Mouse (Mus musculus) mature B cell (primary cell): ENCODE data around the gene Nek9.
"Not testable (repeated sequence)": the region's sequence is repeated elsewhere in the genome, so short reads cannot be mapped to it uniquely, and the experiment has no call there.

Experiments
- in situ Hi-C: fragments of 300-500 bp; cut with MboI; formaldehyde crosslinking; loops from 2 replicates; pipeline ENCODE4 v1.14.3; 2019

Nek9 gene

DNA sequence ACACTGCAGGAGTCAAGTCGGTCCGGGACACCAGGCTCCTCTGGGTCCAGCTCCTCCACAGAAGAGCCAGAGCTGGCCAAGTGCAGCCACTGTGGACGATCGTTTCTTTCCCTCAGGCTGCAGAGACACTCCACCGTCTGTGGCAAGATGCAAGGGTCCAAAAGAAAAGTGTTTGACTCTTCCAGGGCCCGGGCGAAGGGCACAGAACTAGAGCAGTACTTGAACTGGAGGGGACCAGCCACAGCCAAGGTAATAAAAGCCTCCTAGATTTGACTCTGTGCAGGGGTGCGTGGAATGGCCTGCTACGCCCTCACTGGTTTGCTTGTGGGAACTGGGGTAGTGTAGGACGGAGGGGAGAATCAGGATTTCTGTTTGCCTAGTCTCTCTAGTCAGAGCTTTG lies 48.5 kb downstream of the Nek9 start:
- in situ Hi-C loops, result no loop called here

DNA sequence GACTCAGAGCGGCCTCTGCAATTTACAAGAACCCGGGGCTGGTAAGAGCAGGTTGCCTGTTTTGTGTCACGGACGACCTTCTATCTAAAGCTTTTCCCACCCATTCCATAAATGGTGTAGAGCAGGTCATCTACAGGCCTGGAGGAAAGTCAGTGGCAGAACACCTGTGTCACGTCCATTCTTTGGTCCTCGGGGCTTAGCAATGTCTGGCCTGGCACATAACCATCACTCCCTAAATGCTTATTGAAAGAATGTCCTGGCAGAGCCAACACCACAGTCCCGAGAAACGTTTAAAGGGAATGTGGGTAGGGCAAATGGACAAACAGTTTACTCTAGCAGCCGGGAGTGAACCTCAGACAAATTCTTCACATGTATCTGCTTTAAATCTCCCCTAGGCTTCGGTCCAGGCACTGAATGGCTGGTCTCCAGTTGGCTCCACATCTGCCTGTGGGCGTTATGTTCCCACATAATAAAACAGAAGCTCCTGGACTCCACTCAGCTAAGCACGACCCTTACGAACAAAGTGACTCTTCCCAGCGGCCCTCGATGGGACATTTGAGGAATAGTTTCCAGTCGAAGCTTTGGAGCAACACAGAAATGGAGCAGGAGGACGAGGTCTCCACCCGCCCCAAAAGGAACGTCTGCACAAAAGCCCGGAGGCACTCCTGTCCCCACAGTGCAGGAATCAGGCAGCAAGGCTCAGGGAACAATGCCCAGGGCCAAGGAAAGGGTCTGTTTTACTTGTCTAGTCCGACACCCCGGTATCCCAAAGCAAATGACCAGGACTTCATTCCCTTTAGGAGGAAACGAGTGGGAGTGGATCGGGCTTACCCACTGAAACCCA lies 49.8 kb downstream of the Nek9 start:
- in situ Hi-C loops, result no loop called here

DNA sequence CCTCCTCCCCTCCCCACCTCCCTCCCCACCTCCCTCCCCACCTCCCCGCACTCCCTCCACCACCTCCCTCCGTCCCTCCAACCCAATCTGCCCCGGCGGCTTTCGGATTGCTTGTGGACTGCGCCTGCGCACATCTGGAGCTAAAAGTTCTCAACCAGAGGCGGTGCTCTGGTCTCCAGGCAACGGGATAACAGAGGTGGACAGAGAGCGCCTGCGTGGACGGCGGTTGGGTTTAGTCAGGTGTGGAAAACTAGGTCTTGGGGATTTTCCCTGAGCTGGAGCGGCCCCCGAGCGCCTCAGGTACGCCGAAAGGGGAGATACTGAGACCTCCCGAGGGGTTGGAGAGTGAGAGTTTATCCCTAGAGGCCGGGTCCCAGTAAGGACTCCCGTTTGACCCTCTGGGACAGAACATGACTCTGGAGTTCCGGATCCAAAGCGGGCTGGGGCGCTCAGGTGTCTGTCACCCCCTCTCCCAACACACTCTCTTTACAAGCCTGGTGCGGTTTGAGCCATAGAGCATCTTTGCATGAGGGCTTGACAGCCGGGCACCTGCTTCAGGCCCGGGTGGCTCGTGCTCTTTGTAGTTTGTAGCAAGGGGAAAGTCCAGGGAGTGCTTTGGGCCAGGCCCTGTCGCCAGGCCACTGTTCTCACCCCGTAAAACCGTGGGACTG lies 50.5 kb downstream of the Nek9 start, which contains the start of gene Zc2hc1c:
TSS of gene Zc2hc1c (plus strand) at position 106 of the 671 bp plus-strand sequence.
- in situ Hi-C loops, result no loop called here

DNA sequence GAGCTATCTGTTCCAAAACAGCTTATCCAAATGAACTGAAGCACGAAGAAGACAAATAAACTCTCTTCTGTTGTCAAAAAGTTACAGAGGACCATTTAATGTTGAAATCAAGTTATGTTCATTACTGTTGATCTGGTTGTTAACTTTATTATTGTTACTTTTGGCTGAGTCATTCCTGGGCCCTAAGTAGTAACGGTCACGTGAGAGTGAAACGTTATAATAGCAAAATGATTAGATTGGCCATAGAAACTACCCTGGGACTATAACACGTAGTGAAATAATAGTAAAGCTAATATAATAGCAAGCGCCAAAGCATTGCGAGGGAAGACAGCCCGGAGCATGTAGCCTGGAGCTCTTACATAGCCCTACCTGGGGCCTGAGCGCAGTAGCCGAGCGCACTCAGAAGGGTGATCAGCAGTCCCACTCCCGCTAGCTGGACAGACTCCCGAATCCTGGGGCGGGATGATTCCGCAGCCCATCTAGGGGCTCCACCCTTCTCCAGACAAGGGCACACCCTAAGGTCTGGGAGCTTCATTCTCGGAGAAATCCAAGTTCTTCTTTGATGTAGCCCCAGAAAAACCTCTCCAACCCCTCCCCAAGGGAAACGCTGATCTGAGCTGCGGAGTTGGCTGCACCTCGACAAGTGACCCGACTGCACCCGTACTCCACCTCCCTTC lies 51.2 kb downstream of the Nek9 start, which contains the start of gene Acyp1:
TSS of gene Acyp1 (minus strand) at position 630 of the 677 bp plus-strand sequence.
- in situ Hi-C loops, result no loop called here

DNA sequence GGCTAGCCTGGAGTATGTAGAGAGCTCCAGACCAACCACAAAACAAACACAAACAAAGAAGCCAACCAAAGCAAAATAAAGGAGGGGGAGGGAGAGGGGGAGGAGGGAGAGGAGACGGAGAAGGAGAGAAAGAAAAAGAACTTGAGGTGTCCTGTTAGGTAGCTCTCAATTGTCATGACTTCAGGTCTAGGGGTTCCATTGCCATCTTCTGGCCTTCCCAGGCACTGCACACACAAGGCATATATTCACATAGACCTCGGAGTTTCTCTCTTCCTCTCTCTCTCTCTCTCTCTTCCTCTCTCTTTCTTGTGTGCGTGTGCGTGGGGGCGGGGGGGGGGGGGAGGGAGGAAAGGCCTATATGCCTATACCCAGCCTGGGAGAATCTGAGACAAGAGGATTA lies 52.2 kb downstream of the Nek9 start:
- in situ Hi-C loops, result no loop called here

DNA sequence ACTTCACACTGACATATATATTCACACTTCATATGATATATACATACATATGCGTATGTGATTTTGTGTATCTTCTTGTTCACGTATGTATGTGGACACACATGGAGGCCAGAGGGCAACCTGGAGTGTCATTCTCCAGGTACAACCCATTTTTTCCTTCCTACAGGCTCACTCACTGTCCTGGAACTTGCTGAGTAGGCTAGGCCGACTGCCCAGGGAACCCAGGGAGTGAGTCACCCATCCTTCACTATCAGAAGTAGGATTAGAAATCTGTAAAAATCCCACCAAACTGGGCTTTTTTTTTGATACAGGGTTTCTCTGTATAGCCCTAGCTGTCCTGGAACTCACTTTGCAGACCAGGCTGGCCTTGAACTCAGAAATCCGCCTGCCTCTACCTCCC lies 54.2 kb downstream of the Nek9 start:
- in situ Hi-C loops, result no loop called here

DNA sequence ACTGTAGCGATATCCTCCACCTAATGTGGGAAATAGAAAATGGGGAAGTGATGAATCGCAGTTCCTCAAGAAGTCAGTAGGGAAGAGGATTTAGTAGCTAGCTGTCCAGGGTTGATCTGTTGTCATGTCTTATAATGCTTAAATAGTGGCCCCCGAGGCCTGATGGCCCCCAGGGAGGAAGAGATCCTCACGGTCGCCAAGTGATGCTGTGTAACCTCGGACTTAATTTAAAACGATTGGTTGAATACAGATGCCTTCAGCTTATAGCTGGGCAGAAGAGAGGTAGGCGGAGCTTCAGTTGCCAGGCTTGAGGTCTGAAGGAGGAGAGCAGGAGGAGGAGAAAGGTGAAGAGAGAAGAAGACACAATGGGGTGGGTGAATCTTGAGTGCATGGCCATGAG lies 54.8 kb downstream of the Nek9 start:
- in situ Hi-C loops, result no loop called here

DNA sequence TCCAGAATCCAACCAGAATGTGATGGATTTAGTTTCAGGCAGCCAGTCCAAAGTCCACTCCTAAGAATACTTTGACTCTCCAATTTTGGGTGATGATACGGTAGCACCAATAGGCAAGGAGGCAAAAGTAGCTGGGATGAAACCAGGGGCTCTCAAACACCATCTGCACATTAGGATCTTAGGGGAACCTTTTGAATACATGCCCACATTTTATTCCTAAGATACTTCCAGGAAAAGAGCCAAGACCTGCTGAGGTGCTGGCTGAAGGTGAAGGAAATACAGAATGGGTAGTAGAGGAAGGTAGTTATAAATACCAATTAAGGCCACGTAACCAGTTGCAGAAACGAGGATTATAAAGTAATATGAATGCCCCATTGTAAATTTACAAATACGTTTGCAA lies 57.4 kb downstream of the Nek9 start:
- in situ Hi-C loops, result not testable (repeated sequence)

DNA sequence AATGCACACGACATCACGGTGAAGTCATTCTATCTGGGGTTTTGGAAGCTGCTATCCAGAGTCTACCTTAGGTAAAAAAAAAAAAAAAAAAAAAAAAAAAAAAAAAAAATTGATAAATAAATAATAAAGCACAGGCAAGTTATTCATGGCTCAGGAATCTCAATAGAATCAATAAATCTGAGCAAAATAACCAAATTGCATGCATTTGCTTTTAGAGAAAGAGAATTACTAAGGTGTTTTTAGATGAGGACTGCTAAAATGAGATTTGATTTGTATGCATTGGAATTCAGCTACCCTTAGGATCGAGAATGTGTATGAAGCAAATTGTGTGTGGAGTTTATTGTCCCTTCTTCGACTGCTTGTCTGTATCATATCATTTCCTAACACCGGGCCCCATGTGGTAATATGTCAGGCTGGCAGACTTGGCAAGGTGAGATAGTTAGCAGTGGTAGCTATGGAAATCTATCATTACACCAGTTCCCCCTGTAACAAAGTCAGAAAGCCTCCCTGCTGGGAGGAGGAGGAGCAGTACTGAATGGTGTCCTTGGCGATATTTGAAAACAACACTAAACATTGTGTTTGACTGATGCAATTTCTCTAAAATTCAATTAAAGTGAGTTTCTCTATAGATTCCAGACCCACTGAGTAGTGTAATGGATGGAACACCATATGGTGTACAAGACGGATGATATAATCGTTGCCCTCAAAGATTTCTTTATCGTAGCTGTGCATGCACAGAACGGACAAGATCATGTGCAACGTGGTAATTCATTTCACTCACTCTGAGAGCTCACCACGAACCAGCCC lies 58.1 kb downstream of the Nek9 start:
- in situ Hi-C loops, result no loop called here

DNA sequence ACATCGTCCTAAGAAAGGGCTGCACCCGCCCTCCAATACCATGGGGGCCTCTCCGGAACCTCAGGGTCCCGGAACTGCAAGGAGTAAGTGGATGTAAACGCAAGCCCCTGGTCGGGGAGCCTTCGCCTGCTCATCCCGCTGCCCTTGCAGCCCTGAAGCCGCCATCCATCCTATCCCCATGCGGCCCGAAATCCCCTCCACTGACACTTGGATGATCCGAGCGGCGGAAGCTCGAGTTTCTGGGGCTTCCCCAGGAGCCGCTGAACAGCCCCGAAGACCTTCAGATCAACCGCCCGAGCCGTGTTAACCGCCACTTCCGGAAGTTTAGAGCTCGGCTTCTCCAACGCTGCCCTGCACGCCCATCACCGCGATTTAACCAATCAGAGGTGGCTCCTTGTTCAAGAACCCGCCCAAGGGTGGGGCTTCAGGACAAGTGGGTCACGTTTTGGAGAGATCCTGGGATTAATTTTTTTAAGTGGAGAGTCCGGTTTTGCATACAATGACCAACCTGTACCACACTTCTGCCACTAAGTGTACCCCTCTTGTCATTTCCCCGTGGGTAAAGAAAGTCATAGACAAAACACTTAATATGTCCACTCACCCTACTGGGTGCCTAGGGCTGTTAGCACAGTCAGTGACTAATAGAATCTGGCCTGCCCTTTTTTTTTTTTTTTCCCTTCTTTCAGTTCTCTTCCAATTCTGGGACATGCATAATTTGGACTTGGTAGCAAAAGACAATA lies 58.9 kb downstream of the Nek9 start:
- in situ Hi-C loops, result no loop called here

DNA sequence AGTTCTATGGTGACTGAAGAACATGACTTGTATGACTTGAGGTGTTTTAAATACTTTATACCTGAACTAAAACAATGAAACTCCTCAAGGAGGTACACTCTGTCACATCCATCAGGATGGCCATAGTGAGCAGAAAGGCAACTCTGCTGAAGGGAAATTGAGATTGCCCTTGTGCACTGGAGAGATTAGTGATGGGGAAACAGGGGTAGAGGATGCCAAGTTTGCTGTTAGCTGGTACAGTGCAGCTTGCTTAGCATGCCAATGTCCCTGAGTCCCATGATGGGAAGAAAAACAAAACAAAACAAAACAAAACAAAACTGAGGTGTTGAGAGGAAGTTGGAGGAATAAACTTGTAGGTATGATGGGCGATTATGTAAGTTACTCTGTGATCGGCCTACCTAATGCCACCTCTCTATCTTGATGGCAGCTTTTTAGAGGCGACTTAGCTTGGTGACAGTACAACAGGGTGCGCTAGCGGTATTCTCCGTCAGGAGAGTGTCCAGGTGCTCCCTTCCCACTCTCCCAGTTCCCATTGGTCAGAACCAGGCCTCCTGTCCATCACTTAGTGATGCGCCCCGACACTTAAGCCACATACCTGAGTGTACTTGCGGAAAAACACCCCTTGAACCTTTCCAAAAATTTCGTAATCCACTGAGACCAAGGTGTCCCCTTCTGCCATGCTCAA lies 59.6 kb downstream of the Nek9 start:
- in situ Hi-C loops, result no loop called here

DNA sequence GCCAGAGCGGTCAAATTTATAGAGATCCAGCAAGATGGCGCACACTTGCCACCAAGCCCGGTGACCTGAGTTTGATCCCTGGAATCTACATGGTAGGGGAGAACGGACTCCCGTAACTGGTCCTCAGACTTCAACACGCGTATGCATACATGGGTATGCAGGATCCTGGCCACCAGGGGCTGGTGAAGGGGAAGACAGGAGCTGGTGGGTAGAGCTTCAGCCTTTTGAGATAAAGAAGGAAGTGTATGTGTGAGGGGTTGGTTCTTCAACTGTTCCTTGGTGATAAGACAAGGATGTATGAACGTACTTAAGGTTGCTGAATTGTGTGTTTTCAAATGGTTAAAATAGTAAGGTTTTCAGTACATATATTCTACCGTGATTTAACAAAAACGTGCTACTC lies 60.2 kb downstream of the Nek9 start:
- in situ Hi-C loops, result no loop called here

DNA sequence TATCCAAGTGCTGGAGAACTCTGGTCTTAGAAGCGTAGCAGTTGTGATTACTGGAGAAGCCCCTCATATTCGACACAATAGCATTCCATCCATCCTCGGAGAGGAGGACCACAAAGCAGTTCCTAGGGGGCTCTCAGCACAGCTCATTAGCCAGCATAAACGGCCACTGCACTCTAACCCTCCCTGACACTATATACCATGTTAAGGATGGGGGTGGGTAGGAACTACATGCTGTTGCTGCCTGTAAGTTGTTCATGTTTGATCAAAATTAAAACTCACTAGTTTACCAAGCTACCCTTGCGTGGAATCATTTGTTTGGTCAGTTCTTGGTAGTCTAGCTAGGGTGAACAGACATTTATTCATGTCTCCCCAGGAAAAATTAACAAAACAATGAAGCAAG lies 62.9 kb downstream of the Nek9 start:
- in situ Hi-C loops, result no loop called here

DNA sequence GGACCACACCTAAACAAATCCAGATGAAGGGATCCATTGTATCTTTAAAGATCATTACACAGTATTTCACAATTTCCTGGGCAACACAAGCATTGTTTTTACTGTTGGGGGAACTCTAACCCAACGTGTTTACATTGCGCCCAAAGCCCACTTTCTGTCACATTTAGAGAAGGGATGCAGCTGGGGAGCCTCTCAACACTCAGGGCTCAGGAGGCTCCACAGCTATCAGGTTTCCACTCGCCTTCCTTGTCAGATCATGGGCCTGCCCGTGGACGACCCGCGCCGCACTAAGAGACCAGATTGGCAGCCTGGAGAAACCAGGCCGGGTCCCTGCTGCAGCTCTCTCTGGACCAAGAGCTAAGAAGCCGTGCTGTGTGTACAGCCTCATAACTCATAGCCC lies 65.7 kb downstream of the Nek9 start:
- in situ Hi-C loops, result no loop called here

DNA sequence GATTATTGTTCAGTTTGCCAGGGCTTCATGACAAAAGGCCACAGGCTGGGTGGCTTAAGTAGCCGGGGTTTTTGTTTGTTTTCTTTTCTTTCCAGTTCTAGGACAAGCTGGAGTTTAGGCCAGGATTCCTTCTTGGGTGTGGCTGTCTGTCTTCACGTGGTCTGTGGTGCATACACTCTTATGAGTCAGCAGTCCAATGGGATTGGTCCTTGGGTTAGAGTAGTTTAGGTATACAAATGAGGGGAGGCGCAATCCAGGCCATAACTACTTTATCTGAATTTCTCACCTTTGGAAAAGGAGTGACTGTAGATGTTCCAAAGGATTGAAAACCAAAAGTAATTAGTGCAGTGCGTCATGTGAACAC lies 67.3 kb downstream of the Nek9 start:
- in situ Hi-C loops, result no loop called here

DNA sequence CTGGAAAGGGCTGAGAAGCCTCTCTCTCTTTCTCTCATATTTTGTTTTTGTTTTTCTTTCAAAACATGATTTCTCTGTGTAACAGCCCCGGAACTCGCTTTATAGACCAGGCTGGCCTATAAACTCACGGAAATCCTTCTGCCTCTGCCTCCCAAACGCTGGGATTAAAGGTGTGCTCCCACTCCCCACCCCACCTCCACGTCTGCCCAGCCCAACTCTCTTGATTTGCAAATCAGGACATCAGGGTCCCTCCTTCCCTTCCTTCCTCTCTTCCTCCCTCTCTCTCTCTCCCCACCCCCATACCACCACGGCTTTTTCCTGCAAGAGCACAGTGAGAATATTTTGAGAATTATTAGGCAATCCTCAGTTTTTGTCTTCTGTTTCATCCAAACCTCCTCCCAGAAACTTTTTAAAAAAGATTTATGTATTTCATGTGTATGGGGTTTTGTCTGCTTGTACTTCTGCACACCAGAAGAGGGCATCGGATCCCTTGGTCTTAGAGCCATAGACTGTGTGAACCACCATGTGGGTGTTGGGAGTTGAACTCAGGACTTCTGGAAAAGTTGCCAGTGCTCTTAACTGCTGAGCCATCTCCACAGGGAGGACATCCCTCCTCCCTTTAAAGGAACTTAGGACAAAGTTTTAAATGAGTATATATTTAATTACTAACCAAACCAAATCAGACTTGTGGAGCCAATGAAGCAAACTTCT lies 67.9 kb downstream of the Nek9 start:
- in situ Hi-C loops, result no loop called here

DNA sequence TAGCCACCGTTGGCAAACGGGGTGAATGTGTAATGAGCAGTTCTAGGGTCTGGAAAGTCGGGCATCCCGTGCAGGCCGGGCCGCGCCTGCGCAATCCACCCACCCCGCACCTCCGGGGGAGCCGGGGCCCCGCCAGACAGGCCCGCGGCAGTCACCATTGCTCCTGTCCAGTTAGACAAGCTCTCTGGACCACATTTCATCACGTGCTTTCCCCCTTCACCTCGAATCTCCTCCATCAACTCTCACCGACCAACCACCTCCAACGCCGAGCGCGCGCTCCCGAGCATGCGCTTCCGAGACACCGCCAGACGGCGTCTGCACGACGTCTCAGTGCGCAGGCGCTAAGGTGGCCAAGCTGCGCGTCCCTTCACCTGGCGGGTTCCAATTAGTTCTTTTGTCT lies 68.8 kb downstream of the Nek9 start, which contains the start of gene Mlh3:
TSS of gene Mlh3 (minus strand) at position 281 of the 400 bp plus-strand sequence.
- in situ Hi-C loops, result no loop called here

DNA sequence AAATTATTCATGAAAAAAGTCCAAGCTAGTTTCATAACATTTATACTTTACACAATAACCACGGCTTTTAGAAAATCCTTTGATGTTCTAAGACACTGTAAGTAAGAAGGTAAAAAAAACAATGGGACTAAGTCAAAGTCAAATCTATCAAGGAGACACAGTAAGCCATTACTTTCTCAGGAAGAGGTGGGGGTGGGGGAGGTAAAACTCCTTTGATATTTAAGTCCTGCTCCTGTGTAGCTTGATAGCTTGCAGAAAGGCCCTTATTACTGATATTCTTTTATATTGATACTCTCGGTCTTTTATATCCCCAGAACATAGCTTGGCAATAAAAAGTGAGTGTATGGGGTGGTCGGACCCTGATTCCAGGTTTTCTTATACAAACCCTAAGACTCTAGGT lies 69.3 kb downstream of the Nek9 start:
- in situ Hi-C loops, result no loop called here

DNA sequence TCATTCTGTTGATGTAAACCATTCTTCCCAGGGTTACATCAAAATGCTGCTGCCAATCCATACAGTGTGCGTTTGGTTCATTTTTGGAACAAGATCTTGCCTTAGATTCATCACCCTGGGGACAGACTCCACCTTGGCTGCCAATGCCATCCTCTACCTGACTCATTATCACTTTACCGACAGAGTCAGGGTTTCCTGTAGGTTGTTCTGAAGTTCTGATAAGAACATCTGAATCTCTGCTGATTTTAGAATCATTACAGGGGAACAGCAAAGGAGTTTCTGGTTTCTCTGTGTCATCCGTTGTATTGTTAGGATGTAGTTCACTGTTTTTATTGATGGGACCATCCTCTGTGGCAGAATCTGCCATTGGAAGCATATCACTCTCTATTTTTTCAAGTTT lies 72.9 kb downstream of the Nek9 start:
- in situ Hi-C loops, result no loop called here

DNA sequence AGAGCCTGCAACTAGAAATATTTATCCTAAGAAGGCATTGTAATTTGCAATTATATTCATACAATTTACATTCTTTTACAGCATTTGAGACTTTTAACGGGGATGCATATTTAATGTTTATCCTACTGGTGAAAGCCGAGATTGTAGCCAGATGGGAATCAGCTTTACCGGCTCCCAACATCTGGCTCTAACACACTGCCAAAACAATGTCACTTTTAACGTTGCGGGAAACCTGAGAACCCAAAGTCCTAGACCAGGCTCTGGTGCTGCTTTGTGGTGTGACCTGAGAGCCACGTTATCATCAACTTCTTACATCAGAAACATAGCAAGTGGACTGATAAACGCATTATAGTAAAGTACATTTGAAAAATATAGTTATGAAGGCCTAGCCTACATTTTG lies 74.2 kb downstream of the Nek9 start:
- in situ Hi-C loops, result no loop called here
